Mouse (Mus musculus): Measurements from ENCODE around the gene Dct. TPM values are rescaled to one million over a fixed set of nuclear protein-coding genes. Genes with fewer than 3 reads are reported as not detected.

The Dct gene
- total and polyA plus RNA-seq, 2 experiments from 2014 or later: 3.1 to 4.0 TPM

GRCm38 (mm10) chr14:118051396-118051795 is 648 bp downstream of the Dct start:
- Histone ChIP-seq H3K4me3 (ENCODE audit: low read depth, low read length) (no peak overlapping the region), H3K27me3 (ENCODE audit: control insufficient read depth, insufficient read depth, low read length) (0 out of 2 replicates have a peak, but pooled peaks cover 3% of the 10 kb centered on the region), H3K4me2 (ENCODE audit: low read depth, low read length) (no peak overlapping the region), H3K9ac (replicated peaks; ENCODE audit: low read depth, low read length) (no peak overlapping the region), H3K4me1 (ENCODE audit: control insufficient read depth, insufficient read depth) (0 out of 2 replicates have a peak, but pooled peaks cover 3% of the 10 kb centered on the region), H3K36me3 (replicated peaks; ENCODE audit: control insufficient read depth, insufficient read depth, low read length) (no peaks in the 10 kb centered on the region), H3K9me3 (replicated peaks; ENCODE audit: control insufficient read depth, low read length) (no peaks in the 10 kb centered on the region), H3K27ac (ENCODE audit: low read depth) (no peak overlapping the region)
- TF ChIP-seq CTCF (IDR thresholded peaks at IDR 0.05; ENCODE audit: low read depth) (no peak), EP300 (IDR thresholded peaks at IDR 0.05; ENCODE audit: low read depth) (no peak)
- ATAC-seq (ENCODE audit: insufficient read depth, low read depth) (no peak), DNase-seq (ENCODE audit: low spot score) (no peak)
- 89% methylated on average over 11 of the region's 11 CpGs for WGBS

GRCm38 (mm10) chr14:118050990-118051389 is 1.1 kb downstream of the Dct start:
- ATAC-seq (ENCODE audit: insufficient read depth, low read depth) (no peak), DNase-seq (ENCODE audit: low spot score) (no peak)
- H3K9ac ChIP-seq (replicated peaks; ENCODE audit: low read depth, low read length): no peak overlapping the region
- no peak overlapping the region for H3K4me3 ChIP-seq (ENCODE audit: low read depth, low read length)
- no peak overlapping the region for H3K4me2 ChIP-seq (ENCODE audit: low read depth, low read length)
- 77% methylated on average over 12 of the region's 12 CpGs for WGBS
- 0 out of 2 replicates have a peak, but pooled peaks cover 3% of the 10 kb centered on the region for H3K4me1 ChIP-seq (ENCODE audit: control insufficient read depth, insufficient read depth)
- no peak overlapping the region for H3K27ac ChIP-seq (ENCODE audit: low read depth)
- H3K27me3 ChIP-seq (ENCODE audit: control insufficient read depth, insufficient read depth, low read length): 0 out of 2 replicates have a peak, but pooled peaks cover 3% of the 10 kb centered on the region
- no peak for TF ChIP-seq EP300 (IDR thresholded peaks at IDR 0.05; ENCODE audit: low read depth)
- TF ChIP-seq CTCF (IDR thresholded peaks at IDR 0.05; ENCODE audit: low read depth): no peak
- H3K9me3 ChIP-seq (replicated peaks; ENCODE audit: control insufficient read depth, low read length): no peaks in the 10 kb centered on the region
- no peaks in the 10 kb centered on the region for H3K36me3 ChIP-seq (replicated peaks; ENCODE audit: control insufficient read depth, insufficient read depth, low read length)

- no peak overlapping the region for H3K27ac ChIP-seq (ENCODE audit: low read depth)
- 0 out of 2 replicates have a peak, but pooled peaks cover 3% of the 10 kb centered on the region for H3K4me1 ChIP-seq (ENCODE audit: control insufficient read depth, insufficient read depth)
- WGBS: 80% methylated on average over 10 of the region's 10 CpGs
- DNase-seq (ENCODE audit: low spot score): no peak
- H3K4me3 ChIP-seq (ENCODE audit: low read depth, low read length): no peak overlapping the region
- no peaks in the 10 kb centered on the region for H3K9me3 ChIP-seq (replicated peaks; ENCODE audit: control insufficient read depth, low read length)
- no peak overlapping the region for H3K9ac ChIP-seq (replicated peaks; ENCODE audit: low read depth, low read length)
- H3K4me2 ChIP-seq (ENCODE audit: low read depth, low read length): no peak overlapping the region
- H3K27me3 ChIP-seq (ENCODE audit: control insufficient read depth, insufficient read depth, low read length): no peaks in the 10 kb centered on the region
- TF ChIP-seq CTCF (IDR thresholded peaks at IDR 0.05; ENCODE audit: low read depth) (no peak), EP300 (IDR thresholded peaks at IDR 0.05; ENCODE audit: low read depth) (no peak)
- no peak for ATAC-seq (ENCODE audit: insufficient read depth, low read depth)
- H3K36me3 ChIP-seq (replicated peaks; ENCODE audit: control insufficient read depth, insufficient read depth, low read length): no peaks in the 10 kb centered on the region
Measured at GRCm38 (mm10) chr14:118050431-118050830, 1.6 kb downstream of the Dct start.

- H3K36me3 ChIP-seq (replicated peaks; ENCODE audit: control insufficient read depth, insufficient read depth, low read length): no peaks in the 10 kb centered on the region
- 0 out of 2 replicates have a peak, but pooled peaks cover 3% of the 10 kb centered on the region for H3K4me1 ChIP-seq (ENCODE audit: control insufficient read depth, insufficient read depth)
- ATAC-seq (ENCODE audit: insufficient read depth, low read depth) (no peak), DNase-seq (ENCODE audit: low spot score) (no peak)
- 79% methylated on average over 12 of the region's 12 CpGs for WGBS
- no peak for TF ChIP-seq CTCF (IDR thresholded peaks at IDR 0.05; ENCODE audit: low read depth)
- TF ChIP-seq EP300 (IDR thresholded peaks at IDR 0.05; ENCODE audit: low read depth): no peak
- H3K27ac ChIP-seq (ENCODE audit: low read depth): no peak overlapping the region
- H3K9me3 ChIP-seq (replicated peaks; ENCODE audit: control insufficient read depth, low read length): no peaks in the 10 kb centered on the region
- no peak overlapping the region for H3K9ac ChIP-seq (replicated peaks; ENCODE audit: low read depth, low read length)
- no peaks in the 10 kb centered on the region for H3K27me3 ChIP-seq (ENCODE audit: control insufficient read depth, insufficient read depth, low read length)
- H3K4me3 ChIP-seq (ENCODE audit: low read depth, low read length): no peak overlapping the region
- no peak overlapping the region for H3K4me2 ChIP-seq (ENCODE audit: low read depth, low read length)
Measured at GRCm38 (mm10) chr14:118049648-118050238, 2.3 kb downstream of the Dct start.

GRCm38 (mm10) chr14:118042963-118043362 is 9.1 kb downstream of the Dct start:
- no peaks in the 10 kb centered on the region for H3K9me3 ChIP-seq (replicated peaks; ENCODE audit: control insufficient read depth, low read length)
- H3K36me3 ChIP-seq (replicated peaks; ENCODE audit: control insufficient read depth, insufficient read depth, low read length): no peaks in the 10 kb centered on the region
- H3K9ac ChIP-seq (replicated peaks; ENCODE audit: low read depth, low read length): no peak overlapping the region
- H3K4me1 ChIP-seq (ENCODE audit: control insufficient read depth, insufficient read depth): no peaks in the 10 kb centered on the region
- H3K4me2 ChIP-seq (ENCODE audit: low read depth, low read length): no peak overlapping the region
- DNase-seq (ENCODE audit: low spot score) (no peak), ATAC-seq (ENCODE audit: insufficient read depth, low read depth) (no peak)
- 86% methylated on average over 17 of the region's 17 CpGs for WGBS
- H3K4me3 ChIP-seq (ENCODE audit: low read depth, low read length): no peak overlapping the region
- no peak overlapping the region for H3K27ac ChIP-seq (ENCODE audit: low read depth)
- TF ChIP-seq CTCF (IDR thresholded peaks at IDR 0.05; ENCODE audit: low read depth) (peak; percentile 28), EP300 (IDR thresholded peaks at IDR 0.05; ENCODE audit: low read depth) (no peak)
- 0 out of 2 replicates have a peak, but pooled peaks cover 2% of the 10 kb centered on the region for H3K27me3 ChIP-seq (ENCODE audit: control insufficient read depth, insufficient read depth, low read length)

All from heart, postnatal 0 days (tissue).